Mouse (Mus musculus) urinary bladder, adult 2 months (tissue): ENCODE measurements around the gene Vmn1r80. TPM values are rescaled to one million over a fixed set of nuclear protein-coding genes. Genes with fewer than 3 reads are reported as not detected.
"Not testable (repeated sequence)": the region's sequence is repeated elsewhere in the genome, so short reads cannot be mapped to it uniquely, and the experiment has no call there.

Source experiments
- DNase-seq: peaks from one replicate; pipeline ENCODE4 v3.0.0; 2022; ENCODE audit warnings: low spot score
- polyA plus RNA-seq: library from polyadenylated mRNA; depleted of rRNA; stranded (reverse); fragments of >200 nt; gene quantifications from 2 replicates; pipeline ENCODE4 v1.2.3, GENCODE M21; 2012; rRNA removed

Vmn1r80 gene
- not detected in 2 replicates for polyA plus RNA-seq

- no peak for DNase-seq
These were observed at the start of gene Vmn1r80 for GRCm38 (mm10) chr7:12188986-12189385. Gene Vmn1r80, plus strand, starts transcription at chr7:12189286.

DNA sequence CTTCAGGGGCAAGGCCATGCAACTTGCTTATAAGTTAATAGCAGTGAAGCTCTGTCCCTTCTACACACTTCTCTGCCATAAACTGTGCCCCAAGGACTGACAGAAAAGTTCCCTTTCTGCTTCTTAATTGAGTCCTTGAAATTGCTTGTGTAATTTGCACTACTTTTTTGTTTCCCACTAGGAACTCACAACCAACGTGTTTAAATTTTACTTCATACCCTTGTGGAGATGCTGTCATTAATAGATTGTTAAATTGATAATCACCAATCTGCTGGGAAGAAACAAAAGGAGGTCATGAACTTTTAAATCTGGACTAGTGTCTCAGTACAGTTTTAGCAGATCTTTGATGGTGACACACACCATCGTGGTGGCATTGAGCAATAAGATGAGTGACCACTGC, 39.1 kb upstream of the Vmn1r80 start, which contains the start of gene Vmn1r78:
Gene Vmn1r78, plus strand, starts transcription at position 301 of the 400 bp plus-strand sequence.
- DNase-seq: no peak

GRCm38 (mm10) chr7:12156463-12156862, 32.6 kb upstream of the Vmn1r80 start:
- DNase-seq: not testable (repeated sequence)

DNA sequence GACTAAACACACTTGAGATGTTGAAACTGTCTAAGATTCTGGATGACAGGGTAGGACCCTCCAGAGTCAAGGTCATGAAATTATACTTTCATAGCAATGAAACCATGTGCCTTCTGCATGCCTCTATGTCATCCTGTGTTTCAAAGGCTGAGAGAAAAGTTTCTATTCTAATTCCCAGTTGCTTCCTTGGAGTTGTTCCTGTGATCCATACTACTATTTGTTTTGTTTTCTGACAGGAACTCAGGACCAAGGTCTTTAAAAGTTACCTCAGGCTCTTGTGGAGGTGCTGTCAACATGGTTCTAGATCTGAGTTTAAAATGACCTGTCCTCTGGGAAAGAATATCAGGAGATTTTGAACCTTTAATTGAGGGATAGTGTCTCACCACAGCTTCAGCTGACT, 18.1 kb upstream of the Vmn1r80 start, which contains the start of gene Vmn1r79:
Gene Vmn1r79, plus strand, starts transcription at position 301 of the 400 bp plus-strand sequence.
- not testable (repeated sequence) for DNase-seq

GRCm38 (mm10) chr7:12172926-12173325, 16.2 kb upstream of the Vmn1r80 start:
- not testable (repeated sequence) for DNase-seq

DNA sequence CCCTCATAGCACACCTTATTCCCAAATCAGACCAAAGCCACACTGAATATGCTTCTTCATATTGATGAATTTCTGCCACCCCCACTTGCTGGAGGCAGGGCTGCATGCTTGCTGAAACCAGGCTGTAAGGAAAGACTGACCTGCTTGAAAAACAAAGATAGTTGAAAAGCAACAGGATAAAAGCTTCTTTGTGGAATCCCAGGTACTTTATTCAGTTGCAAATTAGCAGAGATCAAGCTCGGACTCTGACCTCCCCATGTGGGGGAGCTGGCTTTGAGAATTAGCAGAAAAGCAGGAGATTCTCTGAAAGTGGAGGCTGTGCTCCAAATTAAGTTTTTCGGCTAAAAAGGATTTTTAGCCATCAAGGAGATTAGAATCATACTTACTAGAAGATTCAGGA, 15.1 kb downstream of the Vmn1r80 start:
- no peak for DNase-seq

Other genes starting within 250 kb of the Vmn1r80 start
- not detected in 2 replicates for gene Vmn1r77, start 152.5 kb upstream of the Vmn1r80 start, polyA plus RNA-seq
- gene Vmn1r78, start 39.0 kb upstream of the Vmn1r80 start, polyA plus RNA-seq: not detected in 2 replicates
- gene Vmn1r79, start 18.0 kb upstream of the Vmn1r80 start, polyA plus RNA-seq: not detected in 2 replicates
- gene Vmn1r81, start 79.0 kb downstream of the Vmn1r80 start, polyA plus RNA-seq: not detected in 2 replicates
- not detected in 2 replicates for gene Vmn1r82, start 111.1 kb downstream of the Vmn1r80 start, polyA plus RNA-seq
- gene Vmn1r83, start 140.2 kb downstream of the Vmn1r80 start, polyA plus RNA-seq: not detected in 2 replicates
- not detected in 2 replicates for gene Vmn1r84, start 180.0 kb downstream of the Vmn1r80 start, polyA plus RNA-seq
- gene Zfp551, start 233.5 kb downstream of the Vmn1r80 start, polyA plus RNA-seq: 1.8 and 2.0 TPM in 2 replicates